Mouse (Mus musculus) intestine, embryonic 14.5 days (tissue): ENCODE results near the gene Ptprn2. TPM values are rescaled to one million over a fixed set of nuclear protein-coding genes. Genes with fewer than 3 reads are reported as not detected.

Experiments
- ATAC-seq: fragments of 200-750 bp; cut with Nextera tagmentation; replicated peaks from 2 replicates; pipeline ENCODE4 v1.8.0; 2017; ENCODE audit warnings: low read depth, moderate number of reproducible peaks, moderate TSS enrichment, moderate library complexity; ENCODE audit not compliant: low FRiP score, low TSS enrichment
- DNase-seq: peaks from one replicate; pipeline ENCODE4 v3.0.0-alpha.2; 2018; ENCODE audit warnings: low spot score
- H3K27ac ChIP-seq: fragments of 300-500 bp; sonication (generic); 2 replicates; pipeline ENCODE4 v1.5.1; 2014; ENCODE audit warnings: low read depth, mild to moderate bottlenecking, control low read depth
- H3K27me3 ChIP-seq: fragments of 300-500 bp; sonication (generic); replicated peaks from 2 replicates; pipeline ENCODE4 v1.6.1; 2014; ENCODE audit warnings: low read length, control low read depth; ENCODE audit not compliant: control insufficient read depth, insufficient read depth
- H3K36me3 ChIP-seq: fragments of 300-500 bp; sonication (generic); 2 replicates; pipeline ENCODE4 v1.6.1; 2014; ENCODE audit warnings: low read length, control low read depth; ENCODE audit not compliant: control insufficient read depth, insufficient read depth
- H3K4me1 ChIP-seq: fragments of 300-500 bp; sonication (generic); replicated peaks from 2 replicates; pipeline ENCODE4 v1.6.1; 2014; ENCODE audit warnings: low read length, control low read depth, mixed read lengths; ENCODE audit not compliant: control insufficient read depth, insufficient read depth
- H3K4me2 ChIP-seq: fragments of 300-500 bp; sonication (generic); 2 replicates; pipeline ENCODE4 v1.6.1; 2014; ENCODE audit warnings: low read length
- H3K4me3 ChIP-seq: fragments of 300-500 bp; sonication (generic); 2 replicates; pipeline ENCODE4 v1.5.1; 2014; ENCODE audit warnings: low read depth, low read length, control low read depth, mixed read lengths
- H3K9ac ChIP-seq: fragments of 300-500 bp; sonication (generic); 2 replicates; pipeline ENCODE4 v1.6.1; 2014; ENCODE audit warnings: mild to moderate bottlenecking, low read length
- H3K9me3 ChIP-seq: fragments of 300-500 bp; sonication (generic); 2 replicates; pipeline ENCODE4 v1.6.1; 2016; ENCODE audit warnings: low read length, control low read depth; ENCODE audit not compliant: control insufficient read depth
- WGBS: fragments of 180-500 bp; shearing (Covaris S2); extraction: QIAGEN DNeasy Blood & Tissue Kit; methylation state at CpG from one replicate; pipeline ENCODE4 v1.1.7; 2014; 5-methylcytosine and 5-hydroxymethylcytosine counted together
- polyA plus RNA-seq: library from polyadenylated mRNA; unstranded; fragments of >200 nt; fragmentation: Nextera tagmentation; extraction: Ambion mirVana; gene quantifications from 2 replicates; pipeline ENCODE4 v1.2.1, GENCODE M21; 2014

Gene Ptprn2
- polyA plus RNA-seq, 1 experiment from 2014 or later: 2.0 TPM

DNA sequence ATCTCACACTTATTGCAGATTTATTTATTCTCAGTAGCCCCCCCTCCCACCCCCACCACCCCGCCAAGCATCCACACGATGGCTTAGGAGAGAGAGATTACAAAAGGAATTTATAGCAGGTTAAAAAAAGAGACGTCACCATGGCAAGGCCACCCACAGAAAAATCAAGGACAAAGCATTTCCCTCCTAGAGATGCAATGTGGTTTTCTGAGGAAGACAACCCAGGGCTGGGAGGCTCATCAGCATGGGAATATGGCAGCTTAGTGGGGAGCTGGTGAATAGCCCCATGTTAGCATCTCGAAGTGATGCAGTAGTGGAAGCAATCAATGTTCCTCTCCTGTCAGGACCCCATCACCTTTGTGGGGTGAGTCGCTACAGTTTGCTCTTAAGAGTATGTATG is 649.7 kb downstream of the Ptprn2 start:
- no peak overlapping the region for H3K9ac ChIP-seq
- DNase-seq (no peak), ATAC-seq (no peak)
- H3K27me3 ChIP-seq: no peaks in the 10 kb centered on the region
- H3K4me2 ChIP-seq: no peak overlapping the region
- no peak overlapping the region for H3K4me3 ChIP-seq
- H3K36me3 ChIP-seq: no peaks in the 10 kb centered on the region
- no peak overlapping the region for H3K27ac ChIP-seq
- WGBS: 53% methylated on average over 5 of the region's 5 CpGs
- no peaks in the 10 kb centered on the region for H3K4me1 ChIP-seq
- no peaks in the 10 kb centered on the region for H3K9me3 ChIP-seq

DNA sequence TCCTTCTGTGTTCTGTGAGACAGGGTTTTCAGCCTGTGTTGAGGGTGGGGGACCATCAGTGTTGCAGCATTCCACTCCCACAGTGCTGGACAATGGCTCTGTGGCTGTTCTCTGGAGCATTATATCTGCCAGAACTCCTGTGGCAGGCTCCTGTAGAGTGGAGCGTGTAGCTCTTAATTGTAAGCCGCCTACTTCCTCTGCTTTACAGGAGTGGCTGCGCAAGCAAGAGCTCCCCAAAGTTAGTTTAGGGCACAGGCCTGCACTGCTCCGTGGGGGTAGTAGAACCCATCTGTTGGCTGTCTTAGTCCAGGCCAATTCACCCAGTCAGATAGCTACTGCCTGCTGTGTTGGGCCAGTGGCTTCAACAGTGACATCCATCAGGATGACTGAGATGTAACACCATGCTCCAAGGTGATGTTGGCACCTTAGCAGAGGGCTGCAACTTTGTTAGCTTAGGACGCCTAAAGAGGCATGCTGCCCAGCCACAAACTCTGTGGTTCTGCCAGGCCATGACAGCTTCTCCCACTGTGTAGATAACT is 651.0 kb downstream of the Ptprn2 start:
- no peak for DNase-seq
- H3K27ac ChIP-seq: no peak overlapping the region
- no peak for ATAC-seq
- no peaks in the 10 kb centered on the region for H3K27me3 ChIP-seq
- H3K36me3 ChIP-seq: no peaks in the 10 kb centered on the region
- no peak overlapping the region for H3K9ac ChIP-seq
- H3K4me2 ChIP-seq: no peak overlapping the region
- no peaks in the 10 kb centered on the region for H3K4me1 ChIP-seq
- WGBS: 65% methylated on average over 5 of the region's 5 CpGs
- H3K9me3 ChIP-seq: no peaks in the 10 kb centered on the region
- H3K4me3 ChIP-seq: no peak overlapping the region

DNA sequence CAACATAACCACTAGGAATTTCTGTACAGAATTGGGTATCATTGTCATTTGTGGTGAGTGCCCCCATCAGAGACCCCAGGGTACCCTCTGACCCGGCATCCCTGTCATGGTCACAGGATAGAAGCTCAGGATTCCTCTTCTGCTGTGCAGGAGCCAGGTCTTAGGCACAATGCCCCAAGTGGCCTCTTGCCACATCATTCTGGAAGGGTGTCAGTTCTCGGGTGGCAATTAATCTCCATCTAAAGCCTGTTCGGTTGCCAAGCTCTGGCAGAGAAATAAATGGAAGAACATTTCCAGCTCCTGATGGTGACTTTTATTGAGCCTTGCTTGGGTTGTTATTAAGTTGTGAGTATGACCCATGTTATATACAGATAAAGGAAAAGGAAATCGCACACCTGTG is 655.4 kb downstream of the Ptprn2 start:
- 82% methylated on average over 4 of the region's 4 CpGs for WGBS
- ATAC-seq: no peak

DNA sequence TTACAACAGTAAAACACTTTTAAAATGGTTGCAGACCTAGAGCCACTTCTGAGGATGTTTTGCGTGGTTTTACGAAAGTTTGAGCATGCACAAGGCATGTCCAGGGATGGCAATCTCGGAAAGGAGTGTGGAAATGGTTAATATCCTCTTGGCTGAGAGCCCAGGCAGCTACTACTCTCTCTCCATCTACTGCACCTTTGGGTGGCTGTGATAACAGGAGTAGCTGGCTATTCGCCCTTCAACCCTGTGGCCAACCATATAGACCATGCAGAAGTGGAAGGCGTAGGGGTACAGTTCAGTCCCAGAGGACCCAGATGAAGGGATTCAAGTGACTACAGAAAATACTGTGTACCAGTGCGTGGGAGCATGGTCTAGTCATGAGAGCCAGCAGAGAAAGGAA is 655.9 kb downstream of the Ptprn2 start:
- Histone ChIP-seq H3K4me3 (no peak overlapping the region), H3K9me3 (no peaks in the 10 kb centered on the region), H3K27ac (no peak overlapping the region), H3K4me2 (no peak overlapping the region), H3K9ac (no peak overlapping the region), H3K4me1 (no peaks in the 10 kb centered on the region), H3K36me3 (no peaks in the 10 kb centered on the region), H3K27me3 (no peaks in the 10 kb centered on the region)
- WGBS: 84% methylated on average over 6 of the region's 6 CpGs
- DNase-seq (no peak), ATAC-seq (no peak)

More for the DNA sequence above, 655.4 kb downstream of the Ptprn2 start:
- H3K27me3 ChIP-seq: no peaks in the 10 kb centered on the region
- DNase-seq: no peak
- H3K27ac ChIP-seq: no peak overlapping the region
- no peaks in the 10 kb centered on the region for H3K36me3 ChIP-seq
- no peaks in the 10 kb centered on the region for H3K4me1 ChIP-seq
- no peak overlapping the region for H3K4me3 ChIP-seq
- no peak overlapping the region for H3K4me2 ChIP-seq
- no peak overlapping the region for H3K9ac ChIP-seq
- no peaks in the 10 kb centered on the region for H3K9me3 ChIP-seq

DNA sequence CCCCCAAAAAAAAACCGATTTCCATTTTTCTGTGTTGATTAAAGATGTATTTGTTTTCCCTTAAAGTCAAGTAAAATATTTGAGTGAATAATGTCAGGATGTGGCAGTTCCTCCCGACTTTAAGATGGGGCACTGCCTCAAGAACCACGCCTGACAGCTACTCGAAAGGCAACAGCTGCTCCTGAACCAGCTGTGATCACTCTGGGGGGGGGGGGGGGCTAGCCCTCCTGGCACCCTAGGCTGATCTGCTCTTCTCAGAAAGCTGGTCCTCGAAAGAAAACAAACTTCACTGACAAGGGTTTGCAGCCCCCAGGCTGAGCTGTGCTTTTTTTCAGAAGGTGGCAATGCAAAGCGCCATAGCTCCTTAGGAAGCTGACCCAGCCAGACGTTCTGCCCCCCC is 663.7 kb downstream of the Ptprn2 start:
- no peak overlapping the region for H3K4me3 ChIP-seq
- no peaks in the 10 kb centered on the region for H3K9me3 ChIP-seq
- no peak overlapping the region for H3K4me2 ChIP-seq
- WGBS: 14% methylated on average over 7 of the region's 7 CpGs
- no peaks in the 10 kb centered on the region for H3K36me3 ChIP-seq
- peaks cover 63% of the 10 kb centered on the region for H3K27me3 ChIP-seq
- H3K4me1 ChIP-seq: peaks cover 1% of the 10 kb centered on the region; the same call in 1 of the 2 replicates
- ATAC-seq (no peak), DNase-seq (no peak)
- no peak overlapping the region for H3K9ac ChIP-seq
- no peak overlapping the region for H3K27ac ChIP-seq

DNA sequence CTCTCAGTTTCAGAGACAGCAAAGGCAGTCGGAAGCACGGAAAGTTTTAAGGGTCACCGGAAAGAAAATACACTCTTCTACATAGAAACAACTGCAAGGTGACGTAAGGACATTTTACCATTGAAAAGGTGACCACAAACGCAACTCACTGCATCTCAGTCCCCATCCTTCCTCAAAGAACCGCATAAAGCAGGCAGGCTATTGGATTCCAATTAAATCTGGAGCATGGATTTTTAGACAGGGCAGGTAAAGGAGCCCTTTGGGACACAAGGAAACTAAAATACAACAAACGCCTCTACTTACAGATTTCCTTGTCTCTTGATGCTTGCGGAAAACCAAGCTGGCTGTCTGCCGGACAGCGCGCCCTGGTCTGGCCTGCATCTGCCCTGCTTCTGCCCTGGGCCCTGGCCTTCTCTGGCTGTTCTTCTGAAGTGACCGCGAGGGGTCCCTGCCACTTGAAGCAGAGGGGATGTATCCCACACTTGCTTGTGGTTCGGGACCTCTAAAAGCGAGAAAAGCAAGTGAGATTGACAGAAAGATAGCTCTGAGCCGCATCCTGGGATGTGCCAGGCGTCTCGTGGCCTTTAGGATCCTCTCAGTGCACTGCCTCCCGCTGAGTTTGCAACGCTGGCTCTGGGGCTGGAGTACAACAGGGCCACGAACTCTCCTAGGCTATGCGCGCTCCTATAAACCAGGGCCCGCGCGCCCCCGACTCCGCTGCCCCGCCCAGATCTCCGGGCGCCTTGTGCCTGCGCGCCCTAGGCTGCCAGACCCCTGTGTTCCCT is 665.3 kb downstream of the Ptprn2 start:
- Histone ChIP-seq H3K9me3 (no peaks in the 10 kb centered on the region), H3K9ac (no peak overlapping the region), H3K4me2 (no peak overlapping the region), H3K27me3 (peaks cover 79% of the 10 kb centered on the region), H3K4me1 (peaks cover 4% of the 10 kb centered on the region; the same call in 1 of the 2 replicates), H3K36me3 (no peaks in the 10 kb centered on the region), H3K27ac (no peak overlapping the region), H3K4me3 (no peak overlapping the region)
- DNase-seq: no peak
- WGBS: 13% methylated on average over 33 of the region's 33 CpGs
- no peak for ATAC-seq

DNA sequence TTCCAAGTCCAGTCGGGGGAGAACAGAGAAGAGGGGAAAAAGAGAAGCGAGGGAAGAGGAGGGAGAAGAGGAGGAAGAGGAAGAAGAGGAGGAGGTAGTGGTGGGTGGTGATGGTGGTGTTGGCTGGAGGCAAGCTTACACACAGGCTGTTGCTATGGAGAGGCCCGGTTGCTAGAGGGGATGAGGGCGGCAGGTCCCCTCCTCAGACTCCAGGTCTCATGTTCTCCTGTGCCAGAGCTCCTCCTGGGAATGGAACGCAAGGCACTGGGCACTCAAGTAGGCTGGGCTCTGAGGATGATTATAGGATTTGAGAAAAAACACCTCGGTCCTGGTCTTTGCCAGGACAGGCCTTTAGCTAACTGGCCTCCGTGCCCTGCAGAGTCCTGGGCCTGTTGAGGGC is 666.1 kb downstream of the Ptprn2 start:
- no peaks in the 10 kb centered on the region for H3K9me3 ChIP-seq
- H3K27me3 ChIP-seq: peaks cover 88% of the 10 kb centered on the region
- no peaks in the 10 kb centered on the region for H3K36me3 ChIP-seq
- H3K4me2 ChIP-seq: no peak overlapping the region
- no peak overlapping the region for H3K9ac ChIP-seq
- no peak overlapping the region for H3K4me3 ChIP-seq
- ATAC-seq (no peak), DNase-seq (no peak)
- H3K27ac ChIP-seq: no peak overlapping the region
- 10% methylated on average over 7 of the region's 7 CpGs for WGBS
- H3K4me1 ChIP-seq: peaks cover 4% of the 10 kb centered on the region; the same call in 1 of the 2 replicates

DNA sequence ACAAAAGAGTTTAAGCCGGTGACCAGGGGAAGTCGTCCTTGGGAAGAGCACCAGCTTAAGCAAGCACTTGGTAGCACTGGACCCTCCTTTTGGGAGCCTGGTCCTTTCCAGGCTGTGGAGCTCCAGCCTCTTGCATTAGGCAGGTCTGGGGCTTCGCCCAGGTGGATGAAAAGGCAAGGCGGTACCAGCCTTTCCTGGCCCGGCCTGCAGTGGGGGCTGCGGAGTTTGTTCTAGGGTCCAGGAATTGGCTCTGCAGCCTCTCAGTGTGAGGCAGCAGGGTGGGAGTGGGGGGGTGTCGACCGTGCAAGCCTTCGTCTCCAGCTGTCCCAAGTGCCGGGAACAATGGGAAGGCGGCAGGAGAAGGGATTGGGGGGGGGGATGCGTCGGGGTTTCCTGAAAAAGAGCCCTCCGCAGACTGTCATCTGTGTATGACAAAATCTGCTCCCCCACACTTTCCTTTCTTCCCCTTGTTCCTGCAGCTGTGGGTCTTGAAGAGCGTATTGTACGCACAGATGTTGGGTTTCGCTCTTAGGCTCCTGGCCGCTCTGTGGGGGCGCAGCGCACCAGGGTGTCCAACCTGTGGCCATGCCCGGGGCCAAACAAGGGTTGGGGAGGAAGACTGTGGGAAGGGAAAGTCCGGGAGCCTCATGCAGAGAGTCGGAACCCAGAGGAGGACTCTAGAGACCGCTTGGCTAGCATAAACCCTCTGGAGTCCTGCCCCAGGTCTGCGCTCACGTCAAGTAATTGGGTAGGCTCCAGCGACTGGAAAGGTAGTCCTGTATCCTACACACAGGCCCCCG is 667.0 kb downstream of the Ptprn2 start:
- Histone ChIP-seq H3K27me3 (peaks cover 97% of the 10 kb centered on the region), H3K4me2 (no peak overlapping the region), H3K36me3 (no peaks in the 10 kb centered on the region), H3K4me3 (no peak overlapping the region), H3K4me1 (peaks cover 4% of the 10 kb centered on the region; the same call in 1 of the 2 replicates), H3K9ac (no peak overlapping the region), H3K27ac (no peak overlapping the region), H3K9me3 (no peaks in the 10 kb centered on the region)
- 5% methylated on average over 28 of the region's 28 CpGs for WGBS
- ATAC-seq (no peak), DNase-seq (no peak)
